Comparison of ENCODE assay signal across 8 mouse cellular contexts in genomic region chr12:113187584-113188295, GRCm38 (mm10). TPM values are rescaled to one million over a fixed set of nuclear protein-coding genes. Genes with fewer than 3 reads are reported as not detected.
A peak's percentile ranks its signal among the peaks of the same experiment; 100 is the strongest.
DNase-seq lines count a peak whose midpoint lies in the region; ATAC-seq and TF ChIP-seq lines count a peak whose summit lies in the region.

No protein-coding gene starts in this region.

- TF ChIP-seq EP300 in stomach, postnatal 0 days (optimal IDR thresholded peaks at IDR 0.05): no peak

- 4% methylated on average over 53 of the region's 56 CpGs for WGBS in forebrain, embryonic 11.5 days
- WGBS in liver, embryonic 15.5 days (ENCODE audit: insufficient replicate concordance): 4% methylated on average over 56 of the region's 56 CpGs
- WGBS in neural tube, embryonic 13.5 days: 3% methylated on average over 56 of the region's 56 CpGs
- 4% methylated on average over 52 of the region's 56 CpGs for WGBS in stomach, postnatal 0 days

- H3K4me3 ChIP-seq in E14TG2a.4 (replicated peaks; ENCODE audit: low read length): peak overlapping the region; percentile 78
- H3K4me3 ChIP-seq in forebrain, embryonic 11.5 days (ENCODE audit: low read depth, low read length): peak overlapping the region; percentile 39
- peak overlapping the region; percentile 15; the same call in 1 of the 2 replicates for H3K4me3 ChIP-seq in liver, embryonic 15.5 days (replicated peaks)
- H3K4me3 ChIP-seq in neural tube, embryonic 13.5 days: peak overlapping the region; percentile 70
- H3K4me3 ChIP-seq in stomach, postnatal 0 days (ENCODE audit: low read depth, low read length): peak overlapping the region; percentile 37

- peak; percentile 45 for ATAC-seq in forebrain, embryonic 11.5 days (replicated peaks; ENCODE audit: low FRiP score)
- no peak for ATAC-seq in liver, embryonic 15.5 days (ENCODE audit: insufficient read depth)
- ATAC-seq in neural tube, embryonic 13.5 days (ENCODE audit: low read depth): peak; percentile 56
- ATAC-seq in stomach, postnatal 0 days (ENCODE audit: low FRiP score, low TSS enrichment): peak; percentile 65

- TF ChIP-seq CTCF in E14TG2a.4 (conservative IDR thresholded peaks at IDR 0.05; ENCODE audit: low read length): peak; percentile 51
- peak; percentile 87 for TF ChIP-seq CTCF in stomach, postnatal 0 days (IDR thresholded peaks at IDR 0.05; ENCODE audit: low read depth)

- peak overlapping the region; percentile 53 for H3K9ac ChIP-seq in forebrain, embryonic 11.5 days (ENCODE audit: low read length)
- H3K9ac ChIP-seq in liver, embryonic 15.5 days: no peak overlapping the region
- H3K9ac ChIP-seq in neural tube, embryonic 13.5 days: peak overlapping the region; percentile 87
- H3K9ac ChIP-seq in stomach, postnatal 0 days (ENCODE audit: low read length): peak overlapping the region; percentile 23

- H3K9me3 ChIP-seq in E14TG2a.4 (ENCODE audit: low read length): no peaks in the 10 kb centered on the region
- H3K9me3 ChIP-seq in forebrain, embryonic 11.5 days (ENCODE audit: control insufficient read depth, low read length): no peaks in the 10 kb centered on the region
- H3K9me3 ChIP-seq in liver, embryonic 15.5 days (replicated peaks): no peaks in the 10 kb centered on the region
- H3K9me3 ChIP-seq in neural tube, embryonic 13.5 days: no peaks in the 10 kb centered on the region
- H3K9me3 ChIP-seq in stomach, postnatal 0 days (ENCODE audit: control insufficient read depth, low read length): no peaks in the 10 kb centered on the region

- H3K27ac ChIP-seq in forebrain, embryonic 11.5 days (ENCODE audit: low read depth, low read length): no peak overlapping the region
- no peak overlapping the region for H3K27ac ChIP-seq in liver, embryonic 15.5 days (replicated peaks)
- H3K27ac ChIP-seq in neural tube, embryonic 13.5 days (replicated peaks): peak overlapping the region; percentile 64
- no peak overlapping the region for H3K27ac ChIP-seq in stomach, postnatal 0 days (replicated peaks)

- H3K27me3 ChIP-seq in E14TG2a.4 (ENCODE audit: insufficient read depth, low read length): peaks cover 59% of the 10 kb centered on the region
- H3K27me3 ChIP-seq in forebrain, embryonic 11.5 days (ENCODE audit: control insufficient read depth, insufficient read depth, low read length): peaks cover 6% of the 10 kb centered on the region; the same call in 1 of the 2 replicates
- H3K27me3 ChIP-seq in liver, embryonic 15.5 days: peaks cover 50% of the 10 kb centered on the region
- peaks cover 5% of the 10 kb centered on the region; the same call in 1 of the 2 replicates for H3K27me3 ChIP-seq in neural tube, embryonic 13.5 days
- H3K27me3 ChIP-seq in stomach, postnatal 0 days (ENCODE audit: control insufficient read depth, insufficient read depth, low read length): no peaks in the 10 kb centered on the region; the same call in 1 of the 2 replicates

- peak overlapping the region; percentile 95 for H3K4me2 ChIP-seq in forebrain, embryonic 11.5 days (ENCODE audit: low read depth, low read length, severe bottlenecking)
- H3K4me2 ChIP-seq in liver, embryonic 15.5 days: peak overlapping the region; percentile 58
- peak overlapping the region; percentile 93 for H3K4me2 ChIP-seq in neural tube, embryonic 13.5 days
- peak overlapping the region; percentile 66 for H3K4me2 ChIP-seq in stomach, postnatal 0 days (replicated peaks; ENCODE audit: low read depth)

- peaks cover 14% of the 10 kb centered on the region for H3K36me3 ChIP-seq in E14TG2a.4 (ENCODE audit: insufficient read depth, low read length)
- H3K36me3 ChIP-seq in forebrain, embryonic 11.5 days (ENCODE audit: control insufficient read depth, insufficient read depth, low read length): no peaks in the 10 kb centered on the region; the same call in 1 of the 2 replicates
- no peaks in the 10 kb centered on the region for H3K36me3 ChIP-seq in liver, embryonic 15.5 days (replicated peaks)
- peaks cover 46% of the 10 kb centered on the region for H3K36me3 ChIP-seq in neural tube, embryonic 13.5 days
- H3K36me3 ChIP-seq in stomach, postnatal 0 days (ENCODE audit: control insufficient read depth, insufficient read depth, low read length): no peaks in the 10 kb centered on the region

- DNase-seq in c-Kit-negative CD71-positive TER-119-positive erythroid progenitor cells, embryonic 14.5 days (ENCODE audit: low read depth, low spot score): peak; percentile 6
- peak; percentile 95 for DNase-seq in forebrain, embryonic 11.5 days (ENCODE audit: low spot score)
- peak; percentile 67 to 82 for DNase-seq in heart, postnatal 10 days
- DNase-seq in kidney, postnatal 4 days: peak; percentile 90 to 92
- peak; percentile 87 for DNase-seq in stomach, postnatal 0 days (ENCODE audit: low spot score)

- H3K4me1 ChIP-seq in E14TG2a.4 (replicated peaks; ENCODE audit: low read depth, low read length): peaks cover 42% of the 10 kb centered on the region
- peaks cover 13% of the 10 kb centered on the region; the same call in 1 of the 2 replicates for H3K4me1 ChIP-seq in forebrain, embryonic 11.5 days (replicated peaks; ENCODE audit: control insufficient read depth, insufficient read depth, low read length)
- H3K4me1 ChIP-seq in liver, embryonic 15.5 days (replicated peaks): peaks cover 19% of the 10 kb centered on the region
- peaks cover 29% of the 10 kb centered on the region for H3K4me1 ChIP-seq in neural tube, embryonic 13.5 days (replicated peaks)
- peaks cover 2% of the 10 kb centered on the region for H3K4me1 ChIP-seq in stomach, postnatal 0 days (replicated peaks; ENCODE audit: control insufficient read depth, insufficient read depth)

- intact Hi-C loops in heart, postnatal 10 days (cut with DNase I): no loop called here

RNA-seq across cellular contexts. Expression of gene Tmem121, which starts 2.0 kb away (rescaled TPM):
- polyA plus RNA-seq in forebrain, embryonic 11.5 days (2014; fragmentation: Nextera tagmentation; extraction: Ambion mirVana): 17.0 and 20.3 TPM in 2 replicates
- under 1 TPM; 0.43 to 0.97 TPM for total RNA-seq in heart, postnatal 10 days (2021)
- polyA plus RNA-seq in liver, embryonic 15.5 days (2015; fragmentation: Nextera tagmentation; extraction: Ambion mirVana): 0.33 and 0.54 TPM in 2 replicates
- polyA plus RNA-seq in neural tube, embryonic 13.5 days (2015; fragmentation: Nextera tagmentation; extraction: Ambion mirVana): 33.5 and 33.9 TPM in 2 replicates
- polyA plus RNA-seq in stomach, postnatal 0 days (2015; fragmentation: Nextera tagmentation; extraction: Ambion mirVana): 4.2 and 4.6 TPM in 2 replicates

RNA-seq across cellular contexts. Expression of gene Tedc1, which starts 31.5 kb away (rescaled TPM):
- 57.2 and 58.2 TPM in 2 replicates for polyA plus RNA-seq in forebrain, embryonic 11.5 days (2014; fragmentation: Nextera tagmentation; extraction: Ambion mirVana)
- total RNA-seq in heart, postnatal 10 days (2021): 1 to 10 TPM; 2.5 to 2.8 TPM
- polyA plus RNA-seq in liver, embryonic 15.5 days (2015; fragmentation: Nextera tagmentation; extraction: Ambion mirVana): 11.3 and 11.5 TPM in 2 replicates
- polyA plus RNA-seq in neural tube, embryonic 13.5 days (2015; fragmentation: Nextera tagmentation; extraction: Ambion mirVana): 17.1 and 18.7 TPM in 2 replicates
- 5.7 and 6.0 TPM in 2 replicates for polyA plus RNA-seq in stomach, postnatal 0 days (2015; fragmentation: Nextera tagmentation; extraction: Ambion mirVana)

RNA-seq across cellular contexts. Expression of gene Crip1, which starts 41.6 kb away (rescaled TPM):
- 61.3 and 66.5 TPM in 2 replicates for polyA plus RNA-seq in forebrain, embryonic 11.5 days (2014; fragmentation: Nextera tagmentation; extraction: Ambion mirVana)
- total RNA-seq in heart, postnatal 10 days (2021): 100 to 1,000 TPM; 260 to 267 TPM
- 89.4 and 102 TPM in 2 replicates for polyA plus RNA-seq in liver, embryonic 15.5 days (2015; fragmentation: Nextera tagmentation; extraction: Ambion mirVana)
- polyA plus RNA-seq in neural tube, embryonic 13.5 days (2015; fragmentation: Nextera tagmentation; extraction: Ambion mirVana): 66.3 and 74.9 TPM in 2 replicates
- polyA plus RNA-seq in stomach, postnatal 0 days (2015; fragmentation: Nextera tagmentation; extraction: Ambion mirVana): 585 and 865 TPM in 2 replicates

RNA-seq across cellular contexts. Expression of gene Crip2, which starts 47.7 kb away (rescaled TPM):
- polyA plus RNA-seq in forebrain, embryonic 11.5 days (2014; fragmentation: Nextera tagmentation; extraction: Ambion mirVana): 186 and 217 TPM in 2 replicates
- 1,000 to 10,000 TPM; 1,259 to 1,405 TPM for total RNA-seq in heart, postnatal 10 days (2021)
- polyA plus RNA-seq in liver, embryonic 15.5 days (2015; fragmentation: Nextera tagmentation; extraction: Ambion mirVana): 45.1 and 51.5 TPM in 2 replicates
- 301 and 350 TPM in 2 replicates for polyA plus RNA-seq in neural tube, embryonic 13.5 days (2015; fragmentation: Nextera tagmentation; extraction: Ambion mirVana)
- polyA plus RNA-seq in stomach, postnatal 0 days (2015; fragmentation: Nextera tagmentation; extraction: Ambion mirVana): 106 and 112 TPM in 2 replicates

Comparison
In these comparisons a context has a peak if more than half of its experiments do, and no peak if none do; other contexts are left out.
1. H3K4me3 ChIP-seq: peak in every context shown above with its lines; median percentile 78 in E14TG2a.4; 70 in neural tube, embryonic 13.5 days; 39 in forebrain, embryonic 11.5 days; 37 in stomach, postnatal 0 days; 15 in liver, embryonic 15.5 days.
2. DNase-seq: peak in every context shown above with its lines; median percentile 95 in forebrain, embryonic 11.5 days; 91 in kidney, postnatal 4 days; 87 in stomach, postnatal 0 days; 74 in heart, postnatal 10 days; 6 in c-Kit-negative CD71-positive TER-119-positive erythroid progenitor cells, embryonic 14.5 days.